Mouse (Mus musculus) brain, embryonic 14.5 days (tissue): ENCODE measurements around the gene Btnl4. TPM values are rescaled to one million over a fixed set of nuclear protein-coding genes. Genes with fewer than 3 reads are reported as not detected.
"Not testable (repeated sequence)": the region's sequence is repeated elsewhere in the genome, so short reads cannot be mapped to it uniquely, and the experiment has no call there.

Experiments
- DNase-seq: peaks from one replicate; pipeline ENCODE4 v3.0.0-alpha.2; 2011; ENCODE audit warnings: low read depth
- CTCF ChIP-seq: fragments of 200-500 bp; IDR thresholded peaks from 2 replicates; pipeline ENCODE4 v1.5.1; 2012; ENCODE audit warnings: inconsistent platforms, mild to moderate bottlenecking, moderate library complexity, borderline replicate concordance; ENCODE audit not compliant: insufficient read depth, insufficient read length; ENCODE audit errors: extremely low read depth
- POLR2A ChIP-seq: fragments of 200-500 bp; IDR thresholded peaks from 2 replicates; pipeline ENCODE4 v1.6.1; 2012; ENCODE audit warnings: mild to moderate bottlenecking, inconsistent platforms, borderline replicate concordance; ENCODE audit not compliant: poor library complexity, insufficient read depth, insufficient read length, severe bottlenecking; ENCODE audit errors: extremely low read depth
- polyA plus RNA-seq: library from polyadenylated mRNA; depleted of rRNA; stranded (reverse); fragments of >200 nt; gene quantifications from 2 replicates; pipeline ENCODE4 v1.2.3, GENCODE M21; 2012; rRNA removed

Btnl4 gene
- polyA plus RNA-seq, 1 experiment, result not detected

DNA sequence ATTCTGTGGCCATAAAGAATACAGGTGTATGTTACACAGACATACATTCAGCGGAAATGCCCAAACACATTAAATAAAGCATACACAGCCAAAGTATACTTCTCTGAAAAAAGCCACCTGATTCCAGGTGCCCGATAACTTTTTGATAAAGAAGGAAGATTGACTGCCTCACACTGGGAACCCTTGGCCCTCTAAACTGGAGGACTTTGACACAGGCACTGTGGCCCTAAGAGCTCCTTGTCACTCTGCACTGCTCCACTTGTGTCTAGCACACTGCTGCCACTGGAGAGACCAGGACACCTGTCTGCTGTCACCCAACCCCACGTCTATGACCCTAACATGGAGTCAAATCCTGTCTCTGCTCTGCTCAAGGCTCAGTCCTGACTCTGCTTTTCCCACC lies 2.1 kb downstream of the Btnl4 start:
- no peak for TF ChIP-seq CTCF
- no peak for TF ChIP-seq POLR2A
- no peak for DNase-seq

DNA sequence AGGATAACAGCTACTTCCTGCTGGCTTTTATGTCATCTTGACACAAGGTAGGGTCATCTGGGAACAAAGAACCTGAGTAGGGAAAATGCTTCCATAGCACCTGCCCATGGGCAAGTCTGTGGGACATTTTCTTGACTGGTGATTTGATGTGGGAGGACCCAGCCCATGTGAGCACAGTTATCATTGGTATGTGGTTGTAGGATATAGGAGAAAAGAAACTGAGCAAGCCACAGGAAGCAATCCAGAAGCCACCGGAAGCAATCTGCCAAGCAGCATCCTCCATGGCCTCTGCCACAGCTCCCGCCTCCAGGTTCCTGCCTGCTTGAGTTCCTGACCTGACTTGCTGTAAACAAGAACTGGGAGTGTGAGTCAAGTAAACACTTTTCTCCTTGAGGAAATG lies 6.6 kb downstream of the Btnl4 start:
- DNase-seq, result no peak
- TF ChIP-seq POLR2A (no peak), CTCF (no peak)

DNA sequence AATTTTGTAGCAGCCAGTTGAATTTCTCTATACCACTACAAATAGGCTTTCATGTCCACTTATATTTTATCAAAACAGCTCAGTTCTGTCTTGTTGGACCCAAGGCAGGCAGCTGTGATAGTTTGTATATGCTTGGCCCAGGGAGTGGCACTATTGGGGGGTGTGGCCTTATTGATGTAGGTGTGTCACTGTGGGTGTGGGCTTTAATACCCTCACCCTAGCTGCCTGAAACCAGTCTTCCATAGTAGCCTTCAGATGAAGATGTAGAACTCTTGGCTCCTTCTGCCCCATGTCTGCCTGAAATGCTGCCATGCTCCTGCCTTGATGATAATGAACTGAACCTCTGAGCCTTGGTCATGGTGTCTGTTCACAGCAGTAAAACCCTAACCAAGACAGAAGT lies 11.2 kb downstream of the Btnl4 start:
- not testable (repeated sequence) for DNase-seq

DNA sequence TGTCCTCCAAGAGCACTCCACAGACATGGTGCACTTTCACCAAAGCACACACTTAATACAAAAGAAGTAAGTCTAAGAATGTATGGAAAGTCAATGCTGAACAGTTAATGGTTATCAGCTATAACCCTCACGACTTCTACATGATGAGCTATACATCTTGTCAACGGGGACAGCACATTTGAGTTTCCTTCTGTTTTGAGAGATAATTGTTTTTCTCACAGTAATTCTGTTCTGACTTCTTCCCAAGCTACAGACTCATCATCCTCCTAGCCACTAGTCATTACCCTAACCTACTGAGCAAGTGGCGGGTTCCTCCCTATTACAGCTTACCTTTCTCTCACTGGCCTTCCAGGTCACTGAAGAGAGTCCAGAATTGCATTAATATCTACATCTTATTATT lies 17.9 kb downstream of the Btnl4 start:
- DNase-seq, result no peak
- TF ChIP-seq CTCF (no peak), POLR2A (no peak)

DNA sequence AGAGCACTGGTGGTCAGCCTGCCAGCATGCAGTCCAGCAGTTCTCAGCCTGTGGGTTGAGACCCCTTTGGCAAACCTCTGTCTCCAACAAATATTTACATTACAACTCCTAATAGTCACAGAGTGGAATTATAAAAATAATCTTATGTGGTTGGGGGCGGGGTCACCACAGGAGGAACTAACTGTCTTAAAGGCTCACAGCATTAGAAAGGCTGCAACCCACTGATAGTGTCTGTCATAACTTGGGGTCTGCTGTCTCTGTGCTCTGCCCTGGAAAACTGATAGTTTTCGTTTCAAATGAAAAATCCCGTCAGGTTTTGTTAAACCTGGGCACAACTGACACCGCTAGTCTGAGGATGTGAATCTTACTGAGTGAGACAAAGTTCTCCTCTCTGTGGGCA lies 19.4 kb downstream of the Btnl4 start:
- DNase-seq, result no peak
- TF ChIP-seq CTCF (no peak), POLR2A (no peak)

DNA sequence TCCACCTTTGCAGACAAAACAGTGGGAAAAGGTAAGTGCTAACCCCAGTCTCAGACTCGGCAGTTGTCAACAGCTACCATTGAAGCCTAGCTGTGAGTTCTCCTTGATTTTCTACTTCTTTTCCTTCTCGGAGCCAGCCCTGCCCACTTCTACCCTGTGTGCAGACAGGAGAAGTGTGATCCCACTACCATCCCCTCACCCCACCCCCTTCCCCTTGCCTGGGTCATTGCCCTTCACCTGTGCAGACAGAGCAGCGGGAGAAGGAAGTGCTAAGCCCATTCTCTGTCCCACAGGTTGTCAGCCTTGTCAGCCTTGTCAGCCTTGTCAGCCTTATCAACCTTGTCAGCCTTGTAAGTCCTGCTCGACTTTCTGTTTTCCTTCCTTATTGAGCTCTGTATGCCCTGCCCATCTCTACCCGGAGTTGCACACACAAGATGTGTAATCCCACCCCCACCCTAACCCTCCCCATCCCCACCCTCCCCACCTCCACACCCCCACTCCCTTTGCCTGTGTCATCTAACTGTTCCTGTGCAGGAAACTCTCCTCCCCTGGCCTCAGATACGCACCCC lies 28.6 kb downstream of the Btnl4 start:
- TF ChIP-seq POLR2A, result no peak
- DNase-seq, result no peak

DNA sequence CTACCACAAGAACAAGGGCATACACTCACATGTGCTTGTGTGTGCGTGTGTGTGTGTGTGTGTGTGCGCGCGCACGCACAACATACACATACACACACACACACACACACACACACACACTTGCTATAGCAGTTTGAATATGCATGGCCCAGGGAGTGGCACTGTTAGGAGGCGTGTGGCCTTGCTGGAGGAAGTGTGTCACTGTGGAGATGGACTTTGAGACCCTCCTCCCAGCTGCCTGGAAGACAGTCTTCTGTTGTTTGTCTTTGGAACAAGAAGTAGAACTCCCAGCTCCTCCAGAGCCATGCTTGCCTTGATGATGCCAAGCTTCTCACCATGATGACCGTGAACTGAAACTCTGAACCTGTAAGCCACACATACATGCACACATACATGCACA lies 35.1 kb downstream of the Btnl4 start:
- no peak for DNase-seq
- no peak for TF ChIP-seq CTCF

DNA sequence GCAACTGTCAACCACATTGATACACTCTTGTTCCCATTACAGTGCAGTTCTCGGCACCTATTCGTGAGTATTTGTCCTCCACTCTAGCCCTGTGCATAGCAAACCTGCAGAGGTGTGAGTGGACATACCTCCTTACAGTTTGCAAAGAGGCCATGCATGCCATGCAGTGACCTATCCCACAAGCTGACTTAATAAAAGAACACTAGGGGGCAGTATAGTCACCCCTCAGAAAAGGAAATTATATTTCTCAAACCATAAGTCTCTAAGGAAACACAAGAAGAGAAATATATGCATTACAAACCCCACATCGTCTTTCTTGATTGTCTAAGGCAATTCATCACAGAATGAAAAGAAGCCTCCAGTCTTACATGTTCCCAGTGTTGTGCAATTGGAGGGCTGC lies 37.3 kb downstream of the Btnl4 start:
- DNase-seq, result peak; percentile 75
- TF ChIP-seq POLR2A (no peak), CTCF (peak; percentile 40; the same call in 1 of the 2 replicates)

DNA sequence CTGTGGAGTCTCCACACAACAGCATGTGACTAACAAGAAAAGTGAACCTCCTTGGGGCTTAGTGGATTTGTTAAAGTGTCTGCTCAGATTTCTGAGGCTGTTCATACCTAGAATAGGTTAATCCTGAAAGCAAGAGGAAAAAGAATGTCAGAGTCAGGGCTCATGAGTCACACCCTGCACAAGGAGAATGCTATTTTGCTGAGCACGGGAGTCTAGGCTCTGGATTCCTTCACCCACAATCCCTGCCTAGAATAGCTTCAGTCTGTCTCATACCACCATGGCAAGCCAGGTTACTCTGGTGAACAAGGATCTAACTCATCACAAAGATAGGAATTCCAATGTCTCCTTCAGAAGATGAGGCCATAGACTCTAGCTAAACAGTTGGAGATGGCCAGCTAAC lies 38.5 kb downstream of the Btnl4 start:
- no peak for TF ChIP-seq CTCF
- no peak for TF ChIP-seq POLR2A
- no peak for DNase-seq

DNA sequence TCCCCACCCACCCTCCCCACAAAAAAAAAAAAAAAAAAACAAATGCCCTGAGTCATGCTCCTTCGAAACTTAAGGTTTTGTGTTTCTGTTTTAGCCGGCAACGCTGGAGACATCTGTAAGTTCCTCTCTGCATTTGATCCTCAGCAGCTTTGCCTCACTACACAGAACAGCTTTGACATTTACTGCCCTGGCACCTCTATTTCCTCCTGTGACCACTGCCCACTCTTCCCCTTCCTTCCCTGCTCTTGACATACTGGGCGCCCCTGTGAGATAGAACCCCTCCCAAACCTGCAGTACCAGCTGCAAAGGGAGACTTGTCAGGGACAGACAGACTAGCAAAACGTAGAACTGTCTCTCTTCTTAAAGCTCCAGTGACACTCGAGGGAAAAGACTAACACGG lies 39.5 kb downstream of the Btnl4 start:
- no peak for DNase-seq
- TF ChIP-seq POLR2A, result no peak
- TF ChIP-seq CTCF, result no peak

DNA sequence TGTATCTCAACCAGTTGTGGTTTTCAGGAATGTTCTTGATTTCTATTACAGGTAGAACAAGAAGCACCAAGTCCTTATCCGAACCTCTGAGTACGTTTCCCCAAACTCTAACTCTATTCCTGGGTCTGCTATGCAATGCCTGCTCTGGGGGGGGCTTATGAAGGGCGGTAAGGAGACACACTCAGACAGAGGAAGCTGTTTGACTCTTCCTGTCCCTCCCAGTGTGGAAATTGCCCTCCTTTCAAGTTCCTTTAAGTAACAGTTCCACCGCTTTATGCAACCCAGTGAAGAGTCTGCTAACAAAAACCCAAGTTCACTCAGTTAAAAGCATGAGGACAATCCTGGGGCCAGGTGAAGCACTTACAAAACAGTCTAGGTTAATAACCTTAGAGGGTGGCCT lies 40.0 kb downstream of the Btnl4 start:
- TF ChIP-seq CTCF (no peak), POLR2A (no peak)
- no peak for DNase-seq

DNA sequence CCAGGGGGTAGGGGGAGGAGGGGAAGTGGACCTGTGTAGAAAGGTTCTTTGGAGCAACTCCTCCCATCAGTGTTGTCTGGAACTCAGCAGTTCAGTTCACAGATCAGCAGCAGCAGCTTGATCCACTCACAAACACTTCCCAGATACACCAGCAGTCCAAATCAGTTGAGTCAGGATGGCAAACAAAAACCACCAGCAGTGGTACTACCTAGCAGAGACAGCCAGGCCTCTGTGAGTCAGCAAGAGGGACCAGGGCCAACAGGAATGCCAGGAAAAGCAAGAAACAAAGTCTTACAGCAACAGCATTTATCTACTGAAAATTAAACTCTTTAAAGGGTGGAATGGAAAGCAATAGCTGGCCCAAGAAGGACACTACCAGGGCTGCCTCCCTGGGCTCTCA lies 49.5 kb downstream of the Btnl4 start:
- no peak for TF ChIP-seq POLR2A
- TF ChIP-seq CTCF, result no peak
- no peak for DNase-seq

DNA sequence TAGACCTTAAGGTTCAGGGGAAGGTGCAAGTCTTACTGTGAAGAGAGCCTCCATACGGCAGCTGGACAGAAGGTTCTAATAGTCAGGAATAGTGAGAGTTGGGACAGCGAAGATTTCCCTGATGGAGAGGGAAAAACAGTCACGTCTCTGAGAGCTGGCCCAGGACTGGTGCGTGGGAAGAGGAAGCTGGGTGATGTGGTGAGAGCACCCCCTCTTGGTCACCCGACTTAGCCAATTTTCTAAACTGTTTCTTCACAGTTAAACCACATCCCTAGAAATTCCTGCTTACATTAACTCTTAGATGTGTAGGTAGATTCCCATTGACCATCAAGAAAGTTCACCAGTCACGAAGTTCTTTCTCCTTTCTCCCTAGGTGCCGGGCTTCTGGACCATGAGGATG lies 57.1 kb downstream of the Btnl4 start:
- TF ChIP-seq CTCF (no peak), POLR2A (no peak)
- DNase-seq, result no peak

Other genes with a start within 250 kb of the Btnl4 start
- gene H2-Ob, start 238.4 kb downstream of the Btnl4 start, polyA plus RNA-seq, result 0.04 and 0.11 TPM in 2 replicates
- gene H2-Ab1, start 219.6 kb downstream of the Btnl4 start, polyA plus RNA-seq, result 1.4 and 1.7 TPM in 2 replicates
- gene H2-Aa, start 189.5 kb downstream of the Btnl4 start, polyA plus RNA-seq, result 0.50 and 0.51 TPM in 2 replicates
- gene H2-Eb1, start 171.5 kb downstream of the Btnl4 start, polyA plus RNA-seq, result 0.93 and 1.6 TPM in 2 replicates
- 0.09 and 0.18 TPM in 2 replicates for gene H2-Eb2, start 151.7 kb downstream of the Btnl4 start, polyA plus RNA-seq
- gene Btnl2, start 122.5 kb downstream of the Btnl4 start, polyA plus RNA-seq, result 0.03 TPM in 2 replicates
- gene Btnl1, start 100.2 kb downstream of the Btnl4 start, polyA plus RNA-seq, result not detected in 2 replicates
- gene BC051142, start 78.5 kb downstream of the Btnl4 start, polyA plus RNA-seq, result 9.9 and 10.4 TPM in 2 replicates
- gene Btnl6, start 40.0 kb upstream of the Btnl4 start, polyA plus RNA-seq, result not detected in 2 replicates
- gene Notch4, start 87.0 kb upstream of the Btnl4 start, polyA plus RNA-seq, result 13.5 and 15.6 TPM in 2 replicates
- 2.0 and 3.0 TPM in 2 replicates for gene Gpsm3, start 112.5 kb upstream of the Btnl4 start, polyA plus RNA-seq
- gene Pbx2, start 113.9 kb upstream of the Btnl4 start, polyA plus RNA-seq, result 107 and 115 TPM in 2 replicates
- 5.1 and 9.0 TPM in 2 replicates for gene Ager, start 120.5 kb upstream of the Btnl4 start, polyA plus RNA-seq
- gene Rnf5, start 126.4 kb upstream of the Btnl4 start, polyA plus RNA-seq, result 189 and 227 TPM in 2 replicates
- gene Agpat1, start 126.9 kb upstream of the Btnl4 start, polyA plus RNA-seq, result 251 and 279 TPM in 2 replicates
- gene Egfl8, start 138.7 kb upstream of the Btnl4 start, polyA plus RNA-seq, result 9.2 and 10.3 TPM in 2 replicates
- 29.3 and 31.7 TPM in 2 replicates for gene Ppt2, start 151.2 kb upstream of the Btnl4 start, polyA plus RNA-seq
- gene Prrt1, start 152.2 kb upstream of the Btnl4 start, polyA plus RNA-seq, result 53.2 and 63.8 TPM in 2 replicates
- 3.8 and 6.8 TPM in 2 replicates for gene Fkbpl, start 167.4 kb upstream of the Btnl4 start, polyA plus RNA-seq
- 113 and 133 TPM in 2 replicates for gene Atf6b, start 169.8 kb upstream of the Btnl4 start, polyA plus RNA-seq
- gene Tnxb, start 193.2 kb upstream of the Btnl4 start, polyA plus RNA-seq, result 0.33 and 0.70 TPM in 2 replicates